8 mouse cellular contexts compared by ENCODE assay signal in genomic region chr9:57505700-57506099, GRCm38 (mm10). TPM values are rescaled to one million over a fixed set of nuclear protein-coding genes. Genes with fewer than 3 reads are reported as not detected.
DNase-seq lines count a peak whose midpoint lies in the region; ATAC-seq and TF ChIP-seq lines count a peak whose summit lies in the region.

No protein-coding gene starts in this region.

- TF ChIP-seq CTCF in heart, postnatal 0 days (IDR thresholded peaks at IDR 0.05; ENCODE audit: low read depth), result peak; percentile 22

- 0 out of 2 replicates have a peak overlapping the region, but pooled peaks have one; percentile 2 for H3K4me3 ChIP-seq in heart, postnatal 0 days (ENCODE audit: low read depth, low read length)
- no peak overlapping the region for H3K4me3 ChIP-seq in myocyte

- intact Hi-C loops in left cerebral cortex, postnatal 10 days (cut with DNase I), result no loop called here

- TF ChIP-seq POLR2A in myocyte (IDR thresholded peaks at IDR 0.05; ENCODE audit: insufficient read length, low read depth), result no peak

- H3K27ac ChIP-seq in heart, postnatal 0 days (ENCODE audit: low read depth), result peak overlapping the region; percentile 86

- peak overlapping the region; percentile 27 for H3K4me2 ChIP-seq in heart, postnatal 0 days (ENCODE audit: low read depth, low read length)
- H3K4me2 ChIP-seq in myocyte (ENCODE audit: low read depth), result peak overlapping the region; percentile 70

- 2% methylated on average over 8 of the region's 8 CpGs for WGBS in heart, postnatal 0 days

- peak; percentile 95 for ATAC-seq in erythroid progenitor cell, adult 5-6 weeks (replicated peaks; ENCODE audit: low FRiP score, poor library complexity, severe bottlenecking)
- peak; percentile 89 for ATAC-seq in heart, postnatal 0 days (ENCODE audit: insufficient read depth, low read depth)

- no peak overlapping the region for H3ac ChIP-seq in myocyte (ENCODE audit: control insufficient read depth, insufficient read length)

- no peaks in the 10 kb centered on the region for H3K36me3 ChIP-seq in heart, postnatal 0 days (replicated peaks; ENCODE audit: control insufficient read depth, insufficient read depth, low read length)
- no peaks in the 10 kb centered on the region for H3K36me3 ChIP-seq in myocyte (ENCODE audit: control insufficient read depth, insufficient read depth)

- no peaks in the 10 kb centered on the region for H3K9me3 ChIP-seq in heart, postnatal 0 days (replicated peaks; ENCODE audit: control insufficient read depth, low read length)

- no peaks in the 10 kb centered on the region for H3K79me2 ChIP-seq in myocyte (ENCODE audit: control insufficient read depth, insufficient read depth)

- peaks cover 28% of the 10 kb centered on the region for H3K4me1 ChIP-seq in heart, postnatal 0 days (ENCODE audit: control insufficient read depth, insufficient read depth)

- no peak overlapping the region; the same call in 1 of the 2 replicates for H3K9ac ChIP-seq in heart, postnatal 0 days (replicated peaks; ENCODE audit: low read depth, low read length)

- peak; percentile 82; the same call in 1 of the 2 replicates for TF ChIP-seq EP300 in heart, postnatal 0 days (IDR thresholded peaks at IDR 0.05; ENCODE audit: low read depth)

- DNase-seq in ovary, adult 18-20 months (ENCODE audit: low spot score), result peak; percentile 90
- no peak for DNase-seq in ovary, postnatal 10 days (ENCODE audit: low spot score)
- peak; percentile 91 for DNase-seq in heart, postnatal 0 days (ENCODE audit: low spot score)
- peak; percentile 36 to 66 for DNase-seq in left cerebral cortex, postnatal 10 days (ENCODE audit: extremely low spot score in 1 of 2, low spot score in 2 of 2)
- peak; percentile 81 for DNase-seq in testis, postnatal 14 days (ENCODE audit: low spot score)
- DNase-seq in cerebellum, adult 8-10 months, result no peak

- peaks cover 39% of the 10 kb centered on the region for H3K27me3 ChIP-seq in heart, postnatal 0 days (ENCODE audit: control insufficient read depth, insufficient read depth, low read length)
- H3K27me3 ChIP-seq in myocyte (ENCODE audit: control insufficient read depth, insufficient read depth, insufficient read length), result peaks cover 8% of the 10 kb centered on the region

TF ChIP-seq in myocyte, 11 proteins besides CTCF, POLR2A, EP300 and RAD21:
- TF ChIP-seq REST (IDR thresholded peaks at IDR 0.05; ENCODE audit: insufficient read depth, insufficient read length) (no peak), USF1 (IDR thresholded peaks at IDR 0.05; ENCODE audit: low read depth) (no peak), MYOG (IDR thresholded peaks at IDR 0.05; ENCODE audit: control insufficient read depth in 1 of 3, insufficient read depth in 1 of 3, insufficient read length in 2 of 3, low read depth in 2 of 3) (peak; percentile 16 to 86 (median 71)), E2F4 (IDR thresholded peaks at IDR 0.05; ENCODE audit: insufficient read depth) (no peak), TCF3 (IDR thresholded peaks at IDR 0.05; ENCODE audit: insufficient read length, low read depth) (no peak), SRF (IDR thresholded peaks at IDR 0.05; ENCODE audit: control insufficient read depth, insufficient read length, low read depth) (no peak), CEBPB (IDR thresholded peaks at IDR 0.05; ENCODE audit: insufficient read depth, poor library complexity, severe bottlenecking) (no peak), MAX (IDR thresholded peaks at IDR 0.05; ENCODE audit: low read depth) (no peak), MYOD1 (IDR thresholded peaks at IDR 0.05; ENCODE audit: control insufficient read depth in 1 of 3, insufficient read length in 2 of 3, low read depth in 2 of 3) (peak in 2 of 3 experiments; percentile 70 to 87), POLR2AphosphoS2 (IDR thresholded peaks at IDR 0.05; ENCODE audit: insufficient read length, low read depth) (no peak), TCF12 (IDR thresholded peaks at IDR 0.05; ENCODE audit: insufficient read depth, poor library complexity, severe bottlenecking) (peak; percentile 19)

RNA-seq across cellular contexts. Expression of gene Rpp25, which starts 1.9 kb away (rescaled TPM):
- total RNA-seq in erythroid progenitor cell, adult 5-6 weeks (2015; ENCODE audit: low replicate concordance), result not detected in 2 replicates
- total RNA-seq in erythroid progenitor cell, adult 5-6 weeks (2017; ENCODE audit: low replicate concordance), result not detected in 2 replicates
- total RNA-seq in heart, postnatal 0 days (2014; rRNA removed; ENCODE audit: low replicate concordance), result 13.8 and 21.3 TPM in 2 replicates
- polyA plus RNA-seq in heart, postnatal 0 days (2015; fragmentation: Nextera tagmentation; extraction: Ambion mirVana), result 11.3 and 15.0 TPM in 2 replicates
- 10 to 100 TPM; 14.1 to 14.8 TPM for total RNA-seq in left cerebral cortex, postnatal 10 days (2021)
- polyA plus RNA-seq in myocyte (2012; fragmentation: generic; extraction: Trizol), result 0.11 TPM

RNA-seq across cellular contexts. Expression of gene Cox5a, which starts 15.4 kb away (rescaled TPM):
- total RNA-seq in erythroid progenitor cell, adult 5-6 weeks (2015; ENCODE audit: low replicate concordance), result 138 and 226 TPM in 2 replicates
- 34.4 and 38.2 TPM in 2 replicates for total RNA-seq in erythroid progenitor cell, adult 5-6 weeks (2017; ENCODE audit: low replicate concordance)
- 1,146 and 1,154 TPM in 2 replicates for total RNA-seq in heart, postnatal 0 days (2014; rRNA removed; ENCODE audit: low replicate concordance)
- 4,139 and 4,337 TPM in 2 replicates for polyA plus RNA-seq in heart, postnatal 0 days (2015; fragmentation: Nextera tagmentation; extraction: Ambion mirVana)
- 100 to 1,000 TPM; 501 to 523 TPM for total RNA-seq in left cerebral cortex, postnatal 10 days (2021)
- polyA plus RNA-seq in myocyte (2012; fragmentation: generic; extraction: Trizol), result 780 TPM

RNA-seq across cellular contexts. Expression of gene Fam219b, which starts 31.6 kb away (rescaled TPM):
- 2.9 and 5.0 TPM in 2 replicates for total RNA-seq in erythroid progenitor cell, adult 5-6 weeks (2015; ENCODE audit: low replicate concordance)
- total RNA-seq in erythroid progenitor cell, adult 5-6 weeks (2017; ENCODE audit: low replicate concordance), result 3.5 and 5.9 TPM in 2 replicates
- total RNA-seq in heart, postnatal 0 days (2014; rRNA removed; ENCODE audit: low replicate concordance), result 4.5 and 9.2 TPM in 2 replicates
- 8.0 and 8.8 TPM in 2 replicates for polyA plus RNA-seq in heart, postnatal 0 days (2015; fragmentation: Nextera tagmentation; extraction: Ambion mirVana)
- total RNA-seq in left cerebral cortex, postnatal 10 days (2021), result 10 to 100 TPM; 21.5 to 24.7 TPM
- polyA plus RNA-seq in myocyte (2012; fragmentation: generic; extraction: Trizol), result 14.4 TPM

RNA-seq across cellular contexts. Expression of gene Scamp5, which starts 37.8 kb away (rescaled TPM):
- total RNA-seq in erythroid progenitor cell, adult 5-6 weeks (2015; ENCODE audit: low replicate concordance), result 0.84 TPM in 1 of 2 replicates, not detected in the other
- total RNA-seq in erythroid progenitor cell, adult 5-6 weeks (2017; ENCODE audit: low replicate concordance), result 1.2 TPM in 2 replicates
- 16.1 and 19.6 TPM in 2 replicates for total RNA-seq in heart, postnatal 0 days (2014; rRNA removed; ENCODE audit: low replicate concordance)
- 7.0 TPM in 2 replicates for polyA plus RNA-seq in heart, postnatal 0 days (2015; fragmentation: Nextera tagmentation; extraction: Ambion mirVana)
- total RNA-seq in left cerebral cortex, postnatal 10 days (2021), result 100 to 1,000 TPM; 387 to 389 TPM
- 23.6 TPM for polyA plus RNA-seq in myocyte (2012; fragmentation: generic; extraction: Trizol)

RNA-seq across cellular contexts. Expression of gene Mpi, which starts 46.9 kb away (rescaled TPM):
- total RNA-seq in erythroid progenitor cell, adult 5-6 weeks (2015; ENCODE audit: low replicate concordance), result 1.7 and 4.0 TPM in 2 replicates
- 0.26 and 1.4 TPM in 2 replicates for total RNA-seq in erythroid progenitor cell, adult 5-6 weeks (2017; ENCODE audit: low replicate concordance)
- 130 TPM in 2 replicates for total RNA-seq in heart, postnatal 0 days (2014; rRNA removed; ENCODE audit: low replicate concordance)
- 97.7 and 99.1 TPM in 2 replicates for polyA plus RNA-seq in heart, postnatal 0 days (2015; fragmentation: Nextera tagmentation; extraction: Ambion mirVana)
- total RNA-seq in left cerebral cortex, postnatal 10 days (2021), result 10 to 100 TPM; 79.5 to 81.1 TPM
- polyA plus RNA-seq in myocyte (2012; fragmentation: generic; extraction: Trizol), result 89.6 TPM

Comparison
In these comparisons a context has a peak if more than half of its experiments do, and no peak if none do; other contexts are left out.
1. DNase-seq: peak in ovary, adult 18-20 months (single experiment), heart, postnatal 0 days (single experiment), left cerebral cortex, postnatal 10 days (2 of 2) and testis, postnatal 14 days (single experiment); none in ovary, postnatal 10 days (single experiment) and cerebellum, adult 8-10 months (single experiment).
2. RNA of gene Rpp25, which starts 1.9 kb away (total RNA-seq): 13.8 to 21.3 TPM in heart, postnatal 0 days and 14.1 to 14.8 TPM in left cerebral cortex, postnatal 10 days; not detected in erythroid progenitor cell, adult 5-6 weeks; every median in the first group is over 10 times any median in the second.